Mouse (Mus musculus) right cerebral cortex, postnatal 4 days (tissue): Measurements from ENCODE around the gene Cdh10.

Experiments
- DNase-seq: peaks from one replicate; pipeline ENCODE4 v3.0.0-alpha.2; 2022

Gene Cdh10

DNA sequence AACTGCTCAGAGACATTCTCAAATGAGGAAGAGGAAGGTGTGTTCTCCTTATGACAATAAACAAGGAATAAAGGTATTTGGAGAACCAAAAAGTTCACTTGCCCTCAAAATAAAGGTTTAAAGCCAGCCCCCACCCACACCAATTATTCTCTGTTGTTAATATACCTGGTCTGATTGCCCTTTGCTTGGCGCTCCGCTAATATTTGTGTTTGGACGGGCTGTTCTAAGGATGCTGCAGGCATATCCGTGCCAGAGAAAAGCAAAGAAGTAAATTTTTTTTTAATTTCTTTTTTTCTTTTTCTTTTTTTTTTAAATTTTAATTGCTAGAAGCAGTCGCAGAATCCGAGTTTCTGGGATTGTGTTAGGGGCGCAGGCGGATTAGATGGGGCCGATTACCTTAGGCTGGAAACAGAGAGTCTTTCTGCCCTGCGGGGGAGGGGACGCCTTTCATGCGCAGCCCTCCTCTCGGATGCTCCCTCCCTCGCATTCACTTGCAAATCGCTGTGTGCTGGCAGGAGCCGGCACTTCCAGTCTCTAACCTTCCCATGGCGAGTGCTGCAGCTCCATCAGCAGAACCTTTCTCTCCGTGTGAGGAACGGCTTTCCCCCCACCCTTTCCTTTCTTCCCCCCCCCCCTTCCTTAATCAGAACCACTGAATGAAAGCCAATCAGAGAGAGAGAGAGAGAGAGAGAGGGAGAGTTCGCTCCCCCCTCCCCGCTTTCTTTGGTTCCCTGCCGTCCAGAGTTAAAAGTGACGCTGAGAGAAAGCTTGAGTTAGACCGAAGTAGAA lies at the start of gene Cdh10:
Gene Cdh10, plus strand, starts transcription at position 763 of the 789 bp plus-strand sequence.
- DNase-seq: peak; percentile 72

DNA sequence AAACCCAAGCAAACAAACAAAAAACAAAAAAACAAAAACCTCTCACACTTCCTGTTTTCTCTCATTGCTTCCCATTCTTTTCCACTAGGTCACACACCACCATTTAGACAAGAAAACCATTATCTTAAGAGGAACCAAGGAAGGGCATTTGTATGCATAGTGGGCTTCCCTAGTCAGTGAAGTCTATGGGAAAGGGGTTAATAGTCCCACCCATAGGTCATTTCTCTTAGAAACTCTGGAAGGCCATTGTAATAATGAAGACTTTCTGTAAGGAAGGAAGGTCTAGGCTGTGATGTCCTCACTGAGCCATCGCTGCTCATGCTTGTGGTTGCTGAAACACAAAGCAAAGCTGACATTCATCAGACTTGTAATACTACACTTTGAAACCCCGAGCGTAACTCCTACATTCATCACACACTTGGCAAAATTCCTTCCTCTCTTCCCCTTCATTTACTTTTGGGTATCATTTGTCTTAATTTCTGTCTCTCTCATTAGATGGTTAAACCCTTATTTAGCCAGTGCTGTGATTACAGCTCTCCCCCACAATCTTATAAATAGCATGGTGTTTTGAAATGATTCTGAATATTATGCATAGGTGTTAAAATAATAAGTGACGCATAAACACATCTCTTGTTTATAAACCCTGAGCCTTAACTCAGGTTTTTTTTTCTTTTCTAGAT lies 9.5 kb upstream of the Cdh10 start:
- DNase-seq: no peak

DNA sequence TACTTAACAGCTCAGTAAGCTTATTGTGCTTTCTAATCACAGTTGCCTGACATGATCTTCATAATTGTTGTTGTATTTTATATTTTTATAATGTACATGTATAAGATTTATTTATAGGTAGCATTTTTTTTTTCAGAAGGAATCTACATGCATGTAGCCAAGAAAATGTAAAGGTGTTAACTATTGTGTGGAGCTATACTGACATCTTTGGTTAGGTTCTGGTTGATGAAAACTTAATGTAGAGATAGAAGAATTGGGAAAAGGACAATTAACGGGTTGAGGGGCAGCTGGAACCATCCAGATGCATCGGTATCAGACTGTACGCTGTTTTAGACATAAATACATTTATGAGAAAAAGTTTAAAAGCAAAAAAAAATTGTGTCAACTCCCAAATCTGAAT lies 1.0 kb upstream of the Cdh10 start:
- DNase-seq: no peak

DNA sequence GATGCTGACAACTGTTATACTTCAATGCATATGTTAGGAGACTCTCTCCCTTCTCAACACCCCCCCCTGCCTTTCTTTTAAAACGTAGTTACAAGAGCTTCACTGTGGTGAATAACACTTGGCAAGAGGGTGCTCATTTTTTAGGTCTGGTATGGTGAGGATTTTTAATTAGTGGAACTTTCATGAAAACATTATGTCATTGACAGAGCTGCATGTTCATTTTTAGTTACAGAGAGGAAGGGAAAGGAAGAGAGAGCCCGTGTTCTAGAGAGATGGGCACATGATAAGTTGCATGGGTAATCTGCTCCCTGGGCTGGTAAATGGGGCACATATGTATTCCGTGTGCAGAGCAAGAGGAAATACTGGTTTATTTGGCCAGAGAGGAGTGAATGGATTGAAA lies 1.5 kb downstream of the Cdh10 start:
- DNase-seq: no peak

DNA sequence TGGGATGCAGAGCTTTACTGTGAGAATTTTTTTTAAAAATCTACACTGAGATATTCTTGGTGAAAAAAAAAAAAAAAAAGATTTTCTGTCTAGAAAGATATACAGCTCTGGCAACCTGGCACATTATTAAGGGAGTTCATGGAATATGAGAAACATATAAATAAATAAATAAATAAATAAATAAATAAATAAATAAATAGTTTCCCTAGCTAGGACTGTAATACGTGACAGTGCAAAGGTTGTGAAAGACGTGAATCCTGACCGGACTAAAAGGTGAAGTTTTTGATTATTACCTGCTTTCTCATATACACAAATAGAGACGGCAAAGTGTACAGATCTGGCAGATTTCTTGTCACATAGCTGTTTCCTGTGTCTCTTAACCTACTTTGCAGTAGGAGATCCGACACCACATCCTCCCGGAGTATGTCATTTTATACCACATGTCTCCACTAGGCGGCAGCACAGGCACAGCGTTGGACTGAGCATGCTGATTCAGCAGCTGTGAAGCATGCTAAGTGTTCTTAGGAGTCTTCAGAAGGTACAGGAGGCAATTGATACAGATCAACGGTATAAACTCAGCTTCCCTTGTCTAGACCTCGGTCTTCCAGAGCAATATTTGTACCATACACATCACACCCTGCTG lies 2.5 kb downstream of the Cdh10 start:
- DNase-seq: peak; percentile 97

DNA sequence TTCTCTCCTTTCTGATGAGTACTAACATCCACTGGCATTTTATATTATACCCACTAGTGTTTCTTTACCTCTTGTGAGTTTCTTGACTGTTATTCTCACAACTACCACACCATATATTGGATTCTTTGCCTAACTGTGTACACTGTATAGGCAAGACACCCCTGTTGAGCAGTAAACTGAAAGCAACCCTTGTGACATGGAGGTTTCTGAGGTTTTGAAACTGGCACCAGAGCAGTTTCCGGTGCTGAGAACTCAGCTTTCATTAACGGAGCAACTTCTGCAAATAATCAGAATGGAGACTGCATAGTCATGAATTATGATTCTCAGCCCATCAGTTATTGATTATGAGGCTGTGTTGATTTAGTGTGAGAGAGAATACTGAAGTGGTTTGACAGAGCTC lies 4.7 kb downstream of the Cdh10 start:
- DNase-seq: no peak

DNA sequence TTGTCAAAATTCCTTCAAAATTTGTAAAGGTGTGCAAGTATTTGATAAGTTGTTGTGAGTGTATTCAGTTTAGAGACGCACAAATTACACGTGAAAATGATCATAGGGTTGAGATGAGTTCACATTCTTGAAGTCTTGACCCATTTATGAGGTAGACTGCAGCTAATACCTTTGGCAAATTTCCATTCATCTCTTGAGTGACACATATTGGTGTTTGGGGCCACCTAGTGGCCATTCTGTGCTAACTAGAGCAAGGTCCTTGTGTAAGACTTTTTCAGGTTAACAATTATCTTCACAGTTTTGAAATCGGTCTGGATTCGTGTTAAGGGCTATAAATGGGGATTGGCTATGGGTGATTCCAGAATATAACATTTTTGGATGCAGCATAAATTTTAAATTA lies 13.5 kb downstream of the Cdh10 start:
- DNase-seq: peak; percentile 50

DNA sequence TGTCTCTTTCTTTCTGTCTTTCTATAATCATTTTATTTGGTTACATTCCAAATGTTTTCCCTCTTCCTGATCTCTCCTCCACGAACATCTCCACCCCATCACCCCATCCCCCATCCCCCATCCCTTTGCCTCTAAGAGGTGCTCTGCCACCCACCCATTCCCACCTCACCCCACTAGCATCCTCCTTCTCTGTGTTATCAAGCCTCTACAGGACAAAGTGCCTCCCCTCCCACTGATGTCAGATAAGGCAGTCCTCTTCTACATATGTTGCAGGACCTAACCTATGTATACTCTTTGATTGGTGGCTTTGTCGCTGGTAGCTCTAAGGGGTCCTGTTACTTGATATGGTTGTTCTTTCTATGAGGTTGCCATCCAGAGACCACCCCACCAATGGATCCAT lies 23.0 kb downstream of the Cdh10 start:
- no peak for DNase-seq

DNA sequence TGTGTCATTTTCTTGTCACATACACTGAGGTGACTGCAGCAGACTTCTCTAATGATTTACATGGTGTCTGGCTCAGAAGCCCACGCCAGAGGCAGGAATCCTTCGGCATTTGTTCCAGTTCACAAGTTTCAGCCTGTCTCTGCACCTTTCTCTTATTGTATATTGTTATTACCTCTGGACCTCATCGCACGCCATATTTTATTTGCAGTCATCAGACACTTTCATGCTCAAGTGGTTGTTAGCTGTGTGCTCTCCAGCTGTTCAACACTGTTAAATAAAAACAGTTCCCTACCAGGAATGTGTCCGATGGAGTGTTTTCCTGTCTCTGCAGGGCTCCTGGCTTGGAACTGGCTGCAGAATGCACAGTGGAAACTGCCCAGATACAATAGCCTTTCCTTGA lies 26.1 kb downstream of the Cdh10 start:
- DNase-seq: no peak

DNA sequence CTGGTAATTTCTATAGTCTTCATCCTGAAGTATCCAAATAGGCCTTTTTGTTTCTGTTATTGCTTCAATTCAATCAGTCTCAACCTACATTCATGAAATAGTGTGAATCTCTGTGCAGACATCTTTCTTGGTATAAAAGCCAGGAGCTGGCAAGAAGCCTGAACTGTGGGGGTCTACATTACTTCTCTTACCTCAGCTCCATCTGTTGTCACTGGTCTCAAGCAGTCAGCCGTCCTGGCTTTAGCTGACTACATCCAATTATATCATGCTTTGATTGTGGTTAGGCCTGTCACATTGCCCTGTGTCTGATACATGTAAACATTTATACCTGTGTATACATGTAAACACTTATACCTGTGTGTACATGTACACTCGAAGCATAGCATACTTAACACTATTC lies 31.8 kb downstream of the Cdh10 start:
- peak; percentile 10 for DNase-seq

DNA sequence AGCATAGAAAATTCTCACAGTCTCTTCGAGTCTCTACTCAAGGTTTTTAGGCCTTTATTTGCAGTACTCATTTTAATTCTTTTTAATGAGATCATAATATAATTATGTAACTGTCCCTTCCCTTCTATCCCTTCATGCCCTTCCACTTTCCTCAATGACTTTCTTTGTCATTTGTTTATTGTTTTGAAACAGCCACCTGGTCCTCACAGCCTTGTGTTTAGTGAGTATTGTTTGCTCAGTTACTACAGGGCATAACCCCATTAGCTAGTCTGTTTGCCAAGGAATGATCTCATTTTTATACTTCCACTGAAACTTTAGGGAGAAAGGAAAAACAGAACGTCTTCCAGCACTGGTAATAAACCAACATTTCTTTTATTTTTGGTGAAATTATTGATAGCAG lies 39.4 kb downstream of the Cdh10 start:
- no peak for DNase-seq

DNA sequence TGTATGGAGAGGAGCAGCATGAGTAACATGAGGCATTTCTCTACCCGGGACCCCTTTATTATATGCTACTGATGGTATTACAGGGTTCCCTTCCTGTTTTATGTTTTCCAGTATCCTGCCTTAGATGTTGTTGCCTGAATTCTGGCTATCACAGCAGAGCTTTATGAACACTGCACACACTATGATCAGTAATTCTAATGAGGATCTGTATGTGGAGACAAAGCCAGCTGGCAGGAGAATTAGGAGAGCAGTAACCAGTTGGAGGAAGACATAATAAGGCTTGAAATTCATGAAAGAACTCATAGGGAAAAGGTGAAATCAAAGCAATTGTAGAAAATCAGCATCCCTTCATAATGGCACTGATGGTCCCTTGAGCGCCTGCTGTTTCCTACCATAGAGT lies 51.1 kb downstream of the Cdh10 start:
- no peak for DNase-seq

DNA sequence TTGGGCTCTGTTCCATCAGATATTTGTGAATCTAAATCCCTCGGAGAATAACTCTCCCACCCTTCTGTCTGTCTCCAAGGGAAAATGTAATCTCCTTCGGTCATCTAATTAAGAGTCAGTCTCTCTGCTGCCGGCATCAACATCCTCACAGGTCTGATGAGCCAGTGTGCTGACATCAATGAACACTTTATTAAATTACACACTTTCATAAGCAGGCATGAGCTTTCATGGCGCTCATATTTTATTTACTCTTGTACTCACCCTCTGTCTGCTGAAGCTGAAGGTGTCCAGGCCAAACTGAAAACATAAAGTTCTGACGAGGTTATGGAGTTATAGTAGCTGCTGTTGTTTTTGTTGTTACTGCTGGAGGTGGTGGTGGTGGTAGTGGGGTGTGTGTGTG lies 62.7 kb downstream of the Cdh10 start:
- no peak for DNase-seq

DNA sequence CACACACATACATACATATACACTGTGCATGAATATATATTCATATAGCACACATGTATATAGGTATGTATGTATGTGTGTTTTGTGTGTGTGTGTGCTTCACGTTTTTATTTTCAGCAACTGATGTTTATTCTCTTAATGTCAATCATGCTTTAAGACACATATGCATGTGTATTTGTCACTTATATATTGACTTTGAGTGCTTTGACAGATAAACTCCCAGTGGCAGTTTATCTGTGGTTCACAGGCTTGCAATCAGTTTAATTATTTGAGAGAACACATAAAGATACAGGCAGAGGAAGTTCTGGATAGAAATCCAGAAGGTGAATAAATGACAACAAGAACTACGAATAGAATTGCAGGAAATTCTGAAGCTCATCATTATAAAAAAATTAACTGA lies 67.9 kb downstream of the Cdh10 start:
- no peak for DNase-seq

DNA sequence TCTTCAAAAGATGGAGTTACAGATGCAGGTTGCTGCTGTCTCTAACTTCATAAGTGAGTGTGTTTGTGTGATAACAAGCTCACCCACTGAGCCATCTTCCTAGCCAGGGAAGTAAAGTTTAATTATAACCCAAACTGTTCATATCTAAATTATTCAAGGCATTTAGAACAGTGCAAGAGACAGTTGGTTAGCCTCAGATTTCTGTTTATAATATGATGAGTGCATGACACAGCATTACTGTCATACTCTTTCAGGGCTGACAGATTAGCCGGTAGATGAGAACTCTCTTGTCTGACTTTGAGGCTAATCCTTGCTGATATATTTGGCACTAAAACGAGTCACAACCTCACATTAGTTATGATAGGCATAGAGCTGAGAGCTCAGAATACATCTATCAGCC lies 70.2 kb downstream of the Cdh10 start:
- no peak for DNase-seq

DNA sequence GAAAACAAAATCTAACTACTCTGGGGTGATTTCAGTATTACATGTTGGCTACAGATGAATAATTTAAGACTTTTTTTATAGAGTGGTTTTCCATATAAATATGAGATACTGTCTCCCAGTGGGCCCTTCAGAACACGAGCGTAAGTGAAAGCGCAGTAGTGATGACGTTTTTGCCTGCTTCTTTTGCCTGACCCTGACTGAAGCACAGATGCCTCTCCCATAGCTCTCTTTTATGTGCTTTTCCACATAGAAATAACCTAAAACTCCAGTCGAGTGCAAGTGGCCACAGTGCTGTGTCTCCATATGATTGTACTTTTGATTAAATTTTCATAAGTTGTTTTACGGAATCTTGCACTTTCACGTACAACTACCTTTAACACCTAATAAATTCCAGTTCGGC lies 71.6 kb downstream of the Cdh10 start:
- DNase-seq: no peak

DNA sequence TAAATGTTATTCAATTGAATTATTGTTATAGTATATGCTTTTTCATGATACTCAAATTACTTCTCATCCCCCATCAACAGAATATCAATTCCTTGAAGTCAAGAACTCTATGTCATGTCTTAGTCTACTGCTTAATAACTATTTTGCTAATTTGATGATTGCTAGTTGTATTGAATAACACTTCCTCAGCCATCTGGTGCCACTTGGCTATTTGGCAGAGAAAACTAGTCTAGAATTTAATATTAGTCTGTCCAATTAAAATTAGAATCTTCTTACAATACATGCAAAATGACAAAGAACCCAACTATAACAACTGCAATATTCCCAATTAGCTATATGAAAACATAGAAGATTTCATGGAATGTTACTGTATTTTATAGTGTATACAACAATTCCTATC lies 82.0 kb downstream of the Cdh10 start:
- no peak for DNase-seq

DNA sequence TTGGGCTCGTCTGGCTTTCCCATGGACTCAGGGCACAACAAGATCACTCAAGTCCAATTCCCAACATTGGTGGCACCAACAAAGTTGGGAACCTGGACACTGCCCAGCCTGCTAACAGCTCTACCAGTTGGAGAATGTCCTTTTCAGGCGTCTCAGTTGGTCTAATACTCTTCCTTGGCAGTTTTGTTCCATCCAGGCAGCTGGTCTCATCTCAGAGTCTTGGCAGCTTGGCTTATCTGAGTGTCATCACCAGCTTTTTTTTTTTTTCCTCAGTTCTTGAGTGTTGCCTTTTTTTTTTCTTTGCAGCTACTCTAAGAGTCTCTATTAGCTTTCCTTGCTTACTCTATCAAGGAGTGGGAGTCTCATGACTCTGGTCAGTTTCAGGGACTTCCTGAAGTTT lies 85.4 kb downstream of the Cdh10 start:
- no peak for DNase-seq

DNA sequence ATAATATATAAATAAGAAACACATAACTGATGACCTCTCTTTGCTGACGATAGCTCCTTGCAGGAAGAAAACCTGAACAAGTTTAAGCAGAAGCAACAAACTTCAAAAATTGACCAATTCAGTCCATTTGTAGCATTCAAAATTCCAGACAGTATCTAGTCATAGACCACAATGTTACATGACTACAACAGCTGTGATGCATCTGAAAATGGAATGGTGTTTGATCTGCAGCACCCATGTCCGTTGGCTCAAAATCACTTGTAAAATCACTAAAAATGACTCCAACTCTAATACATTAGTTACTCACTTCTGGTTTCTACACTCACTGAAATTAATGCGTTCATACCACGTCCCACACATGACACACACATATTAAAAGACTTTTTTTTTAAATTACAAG lies 91.9 kb downstream of the Cdh10 start:
- DNase-seq: no peak

DNA sequence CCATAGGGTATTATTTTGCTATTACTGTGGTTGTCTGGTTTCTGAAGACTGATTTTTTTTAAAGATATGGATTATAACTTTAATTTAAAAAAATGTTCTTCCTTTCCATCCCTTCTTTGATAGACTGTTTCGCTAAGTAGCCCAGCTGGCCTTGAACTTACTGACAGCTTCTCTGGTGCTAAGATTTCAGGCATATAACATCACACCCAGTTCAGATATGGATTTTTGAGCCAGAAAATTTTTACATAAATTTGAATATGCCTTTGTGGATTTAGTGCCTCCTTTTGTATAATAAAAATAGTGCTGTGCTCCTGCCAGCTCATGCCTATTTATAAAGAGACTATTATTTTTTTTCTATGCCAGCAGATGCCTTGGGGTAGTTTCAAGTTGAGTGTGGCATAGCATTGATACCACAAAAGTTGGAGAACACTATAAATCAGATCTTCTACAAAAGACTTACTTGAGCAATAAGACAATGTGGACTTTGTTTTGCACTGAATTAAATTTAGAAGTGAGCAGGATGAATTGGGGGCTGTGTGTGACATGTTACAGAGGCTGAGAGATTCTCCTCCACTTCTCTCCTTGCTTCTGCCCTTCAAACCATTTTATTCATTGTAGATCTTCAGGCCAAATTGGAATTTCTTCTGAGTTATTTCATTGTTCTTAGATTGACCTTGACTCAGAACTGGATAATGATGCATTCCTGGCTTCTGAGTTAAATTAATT lies 106.8 kb downstream of the Cdh10 start:
- DNase-seq: no peak

DNA sequence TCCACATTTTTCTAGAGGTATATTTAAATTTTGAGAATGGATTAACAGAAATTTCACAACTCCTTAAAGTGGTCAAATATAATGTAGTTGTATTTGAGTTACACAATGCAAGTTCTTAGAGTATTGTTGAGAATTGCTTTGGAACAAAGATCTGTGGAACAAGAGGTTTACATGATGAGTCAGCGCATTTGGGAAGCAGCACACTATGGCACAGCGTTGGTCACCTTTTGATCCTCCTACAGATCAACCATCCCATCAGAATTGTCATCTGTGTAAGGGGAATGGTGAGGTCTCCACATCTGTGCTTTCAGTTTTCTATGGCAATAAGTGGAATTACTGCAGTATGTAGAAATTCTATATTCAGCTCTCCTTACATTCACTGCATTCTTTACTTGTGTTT lies 108.2 kb downstream of the Cdh10 start:
- no peak for DNase-seq

DNA sequence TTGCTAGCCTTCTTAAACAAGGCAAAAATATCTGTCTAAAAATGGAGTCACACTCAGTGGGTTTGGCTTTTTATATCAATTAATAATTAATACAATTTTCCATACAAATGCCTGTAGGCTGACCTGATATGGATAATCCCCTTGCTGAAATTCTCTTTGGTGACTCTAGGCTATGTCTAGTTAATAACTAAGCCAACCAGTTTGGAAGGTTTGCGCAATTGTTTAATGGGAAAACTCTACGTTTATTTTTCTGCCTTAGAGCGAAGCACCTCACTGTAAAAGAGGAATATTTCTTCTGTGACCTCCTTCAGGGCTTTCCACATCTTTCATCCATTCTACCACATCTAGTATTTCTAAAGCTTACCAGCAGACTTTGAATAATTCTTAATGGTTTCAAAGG lies 133.5 kb downstream of the Cdh10 start:
- DNase-seq: no peak

DNA sequence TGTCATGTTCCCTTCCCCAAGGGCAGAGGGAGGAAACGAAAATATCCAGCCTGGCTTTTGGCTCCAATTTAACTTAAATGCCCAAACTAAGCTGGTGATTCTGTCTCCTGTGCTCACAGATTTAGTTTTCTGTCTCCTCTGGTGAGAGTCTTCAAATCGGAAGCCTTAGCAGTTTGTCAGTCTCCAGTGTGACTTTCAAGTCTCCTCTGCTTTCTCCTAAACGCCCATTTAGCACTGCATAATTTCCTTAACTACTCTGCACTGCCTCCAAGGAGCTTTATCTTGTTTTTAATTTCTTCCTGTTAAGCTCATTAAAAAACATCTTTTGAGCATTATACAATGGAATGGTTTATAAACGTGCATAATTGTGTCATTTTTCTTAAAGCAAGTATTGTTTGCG lies 156.3 kb downstream of the Cdh10 start:
- no peak for DNase-seq

DNA sequence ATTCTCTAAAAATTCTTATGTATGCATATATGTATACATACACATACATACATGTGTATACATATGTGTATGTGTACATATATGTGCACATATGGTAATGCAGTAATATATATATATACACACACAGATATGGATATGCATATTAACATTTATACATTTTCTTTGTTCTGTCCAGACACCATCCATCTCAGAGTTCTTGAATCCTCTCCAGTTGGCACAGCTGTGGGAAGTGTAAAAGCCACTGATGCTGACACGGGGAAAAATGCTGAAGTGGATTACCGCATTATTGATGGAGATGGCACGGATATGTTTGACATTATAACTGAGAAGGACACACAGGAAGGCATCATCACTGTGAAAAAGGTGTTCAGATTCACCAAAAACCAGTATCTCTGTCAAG lies 166.1 kb downstream of the Cdh10 start:
- no peak for DNase-seq
